Mouse (Mus musculus) mesoderm, embryonic 11.5 days (tissue): ENCODE measurements at regions not wholly inside any gene's neighbourhood (a gene's known extent, or its start where the extent isn't known, plus 50 kb on each side); places are given as distances from the start of the nearest gene placed in this dataset.

Experiments used
- DNase-seq: peaks from one replicate; pipeline ENCODE4 v3.0.0-alpha.2; 2012; ENCODE audit warnings: low read depth, low spot score

DNA sequence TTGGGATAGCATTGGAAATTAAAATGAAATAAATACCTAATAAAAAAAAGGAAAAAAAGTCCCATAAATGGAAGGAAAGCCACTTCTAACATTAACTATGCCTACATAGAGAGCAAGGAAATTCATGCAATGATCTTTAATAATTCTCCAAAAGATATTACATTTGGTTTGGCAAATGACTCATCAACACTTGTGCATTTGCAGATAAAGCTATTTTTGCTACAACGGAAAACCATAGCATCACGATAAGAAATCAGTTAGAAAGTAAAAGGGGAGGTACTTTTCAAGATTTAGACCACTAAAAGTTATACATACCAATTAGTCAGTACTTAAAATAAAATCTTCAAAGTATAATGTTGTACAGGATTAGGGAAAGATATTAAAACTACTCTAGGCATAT lies 109.4 kb upstream of the Tom1l1 start:
- no peak for DNase-seq

DNA sequence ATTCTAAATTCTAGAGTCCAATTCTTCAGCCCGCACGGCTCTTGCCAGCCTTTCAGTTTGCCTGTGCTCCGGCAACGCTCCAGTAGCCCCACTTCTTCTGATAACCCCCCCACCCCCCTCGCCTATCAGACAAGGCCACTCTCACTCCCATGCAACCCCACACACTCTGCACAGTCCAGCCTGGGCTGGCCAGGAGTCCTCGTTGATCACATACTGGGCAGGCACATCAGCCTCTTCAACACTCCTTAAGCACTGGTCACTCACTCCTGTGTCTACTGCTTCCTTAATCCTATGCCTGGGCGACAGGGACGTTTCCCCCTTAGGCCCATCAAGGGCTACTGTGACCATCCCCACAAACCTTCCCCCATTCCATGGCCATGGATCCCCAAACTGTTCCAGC lies 95.4 kb upstream of the Tom1l1 start:
- DNase-seq: no peak

DNA sequence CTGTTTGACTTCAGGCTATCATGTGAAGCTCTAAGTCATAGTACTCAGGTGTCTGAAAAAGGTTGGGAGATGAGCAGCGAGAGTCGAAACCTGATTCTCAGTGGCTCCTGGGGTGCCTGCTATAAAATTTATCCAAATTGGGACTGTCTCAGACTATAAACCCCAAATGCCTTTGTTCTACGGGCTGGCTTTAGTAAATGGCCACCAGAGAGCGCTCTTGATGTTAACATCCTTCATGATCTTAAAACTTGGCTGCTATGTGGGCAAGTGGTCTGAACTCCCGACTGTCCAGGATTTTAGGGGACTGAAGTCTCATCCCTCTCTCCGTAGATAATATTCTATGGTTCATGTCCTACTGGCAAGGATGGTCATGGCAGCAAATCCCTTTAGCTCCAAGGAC lies 94.8 kb upstream of the Tom1l1 start:
- DNase-seq: peak; percentile 65

GRCm38 (mm10) chr11:90775752-90776151 lies 87.6 kb upstream of the Tom1l1 start:
- no peak for DNase-seq

DNA sequence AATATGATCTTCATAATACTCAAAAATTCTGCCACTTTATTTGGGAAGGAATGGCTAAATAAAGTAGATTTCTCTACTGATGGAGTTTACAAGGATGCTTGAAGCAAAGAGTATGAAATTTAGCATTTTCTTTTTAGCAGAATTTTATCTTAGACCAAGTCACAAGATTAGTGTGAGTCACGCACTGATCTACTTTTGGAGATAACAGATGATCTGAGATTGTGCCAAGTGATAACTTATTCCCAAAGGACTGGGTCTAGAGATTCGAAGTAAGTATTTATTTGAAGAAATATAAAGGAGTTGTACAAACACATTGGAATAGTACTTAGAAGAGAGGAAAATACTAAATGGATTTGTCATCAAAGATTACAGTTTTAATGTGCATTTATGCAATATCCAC lies 67.8 kb upstream of the Tom1l1 start:
- DNase-seq: no peak

DNA sequence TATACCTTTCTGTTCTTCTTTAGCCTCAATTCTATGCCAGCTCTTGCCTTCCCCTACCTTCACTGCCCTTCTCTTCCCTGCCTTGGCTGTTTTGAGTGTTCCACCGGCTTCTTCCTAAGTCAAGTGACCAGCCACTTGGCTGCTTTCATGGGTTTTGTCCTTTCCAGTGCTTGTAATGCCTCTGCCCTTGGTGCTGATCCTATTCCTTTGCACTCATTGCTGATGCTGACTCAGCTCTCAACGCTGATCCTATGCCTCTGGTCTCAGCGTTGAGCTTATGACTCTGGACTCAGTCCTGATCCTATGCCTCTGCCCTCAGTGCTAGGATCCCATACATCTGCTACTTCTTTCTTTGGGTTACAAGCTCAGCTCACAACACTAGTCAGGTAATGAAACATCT lies 60.3 kb upstream of the Tom1l1 start:
- DNase-seq: no peak

- peak; percentile 8 for DNase-seq
These were observed 53.9 kb upstream of the Tom1l1 start for GRCm38 (mm10) chr11:90741952-90742617.

DNA sequence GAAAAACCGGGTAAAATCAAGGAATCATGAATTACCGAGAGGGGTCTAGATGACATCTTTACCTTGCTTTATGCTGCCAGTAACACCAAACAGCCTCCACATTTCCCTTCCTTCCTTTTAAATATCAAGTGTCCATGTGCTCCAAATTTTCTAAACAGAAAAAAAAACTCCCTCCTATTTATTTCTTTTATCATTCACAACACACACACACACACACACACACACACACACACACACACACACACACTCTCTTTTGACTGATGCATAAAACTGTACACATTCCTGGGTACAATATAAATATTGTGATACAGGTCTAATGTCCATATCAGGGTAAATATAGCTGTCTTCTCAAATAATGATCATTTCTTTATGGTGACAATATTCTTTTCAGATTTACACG lies 51.3 kb upstream of the Tom1l1 start:
- no peak for DNase-seq

- no peak for DNase-seq
These were observed 50.6 kb upstream of the Tom1l1 start for GRCm38 (mm10) chr11:90738741-90739140.
